Comparison of ENCODE assay signal across 11 mouse cellular contexts in genomic region chr3:84200559-84201420, GRCm38 (mm10). TPM values are rescaled to one million over a fixed set of nuclear protein-coding genes. Genes with fewer than 3 reads are reported as not detected.
DNase-seq lines count a peak whose midpoint lies in the region; ATAC-seq lines count a peak whose summit lies in the region.
"Had no signal": no experiment of that assay in that cellular context is flagged by ENCODE, and none has a peak within 500 bp of the region (broad histone marks: within the 10 kb centered on the region; RNA-seq: fewer than 3 reads in every experiment).

No protein-coding gene starts in this region.

- no peak overlapping the region for H3K9ac ChIP-seq in neural tube, embryonic 14.5 days (replicated peaks; ENCODE audit: low read depth, low read length)
- H3K9ac ChIP-seq: heart, embryonic 13.5 days; limb, embryonic 12.5 days had no signal

- intact Hi-C loops in left cerebral cortex, postnatal 4 days (cut with DNase I) = no loop called here
- intact Hi-C loops in gastrocnemius, postnatal 14 days (cut with DNase I; ENCODE audit: low total_unique reads) = no loop called here

- peaks cover 15% of the 10 kb centered on the region for H3K4me1 ChIP-seq in neural tube, embryonic 14.5 days (ENCODE audit: control insufficient read depth, insufficient read depth, low read length)
- H3K4me1 ChIP-seq: heart, embryonic 13.5 days had no signal

- 26% methylated on average over 13 of the region's 13 CpGs for WGBS in neural tube, embryonic 14.5 days

- H3K4me2 ChIP-seq in neural tube, embryonic 14.5 days (ENCODE audit: low read depth, low read length) = no peak overlapping the region; the same call in 1 of the 2 replicates
- H3K4me2 ChIP-seq: heart, embryonic 13.5 days; limb, embryonic 12.5 days had no signal

- no peak overlapping the region for H3K4me3 ChIP-seq in neural tube, embryonic 14.5 days (ENCODE audit: low read depth, low read length)
- H3K4me3 ChIP-seq: heart, embryonic 13.5 days; limb, embryonic 12.5 days had no signal

- peak overlapping the region; percentile 70 for H3K27ac ChIP-seq in neural tube, embryonic 14.5 days (ENCODE audit: low read depth, low read length)
- H3K27ac ChIP-seq: heart, embryonic 13.5 days; limb, embryonic 12.5 days had no signal

- ATAC-seq in neural tube, embryonic 14.5 days (ENCODE audit: low read depth) = peak; percentile 89

- peaks cover 18% of the 10 kb centered on the region; the same call in 1 of the 2 replicates for H3K36me3 ChIP-seq in neural tube, embryonic 14.5 days (ENCODE audit: control insufficient read depth, insufficient read depth, low read length)
- H3K36me3 ChIP-seq: heart, embryonic 13.5 days; limb, embryonic 12.5 days had no signal

- peak; percentile 96 for DNase-seq in left cerebral cortex, postnatal 4 days
- no peak for DNase-seq in left cerebral cortex, adult 8-10 months (ENCODE audit: low spot score in 2 of 2)
- peak; percentile 98 to 99 for DNase-seq in cerebellum, postnatal 10 days
- DNase-seq in gastrocnemius, postnatal 14 days = peak; percentile 65
- DNase-seq in urinary bladder, postnatal 25 days (ENCODE audit: low spot score) = no peak
- DNase-seq in spleen, adult 12 weeks (ENCODE audit: low spot score) = no peak
- DNase-seq in thymus, postnatal 25 days = no peak

- no peaks in the 10 kb centered on the region for H3K9me3 ChIP-seq in neural tube, embryonic 14.5 days (ENCODE audit: control insufficient read depth, low read length)
- H3K9me3 ChIP-seq: heart, embryonic 13.5 days; limb, embryonic 12.5 days had no signal

- no peaks in the 10 kb centered on the region for H3K27me3 ChIP-seq in neural tube, embryonic 14.5 days (ENCODE audit: control insufficient read depth, insufficient read depth, low read length)
- H3K27me3 ChIP-seq: heart, embryonic 13.5 days; limb, embryonic 12.5 days had no signal

RNA-seq across cellular contexts. Expression of gene Gm6525, which starts 26.9 kb away (rescaled TPM):
- not detected for total RNA-seq in left cerebral cortex, postnatal 4 days (2021)
- not detected for total RNA-seq in left cerebral cortex, adult 8-10 months (2022)
- not detected for total RNA-seq in gastrocnemius, postnatal 14 days (2021)
- 3.6 and 4.6 TPM in 2 replicates for polyA plus RNA-seq in neural tube, embryonic 14.5 days (2014; fragmentation: Nextera tagmentation; extraction: Ambion mirVana)
- total RNA-seq: common myeloid progenitor, adult 5-6 weeks had no signal

RNA-seq across cellular contexts. Expression of gene Mnd1, which starts 45.2 kb away (rescaled TPM):
- 1 to 10 TPM; 2.7 to 2.9 TPM for total RNA-seq in left cerebral cortex, postnatal 4 days (2021)
- 1 to 10 TPM in 3 of 4 experiments, under 1 TPM in 1; 0.66 to 2.3 (median 1.4) TPM for total RNA-seq in left cerebral cortex, adult 8-10 months (2022)
- total RNA-seq in gastrocnemius, postnatal 14 days (2021) = 1 to 10 TPM; 3.8 to 5.7 TPM
- polyA plus RNA-seq in neural tube, embryonic 14.5 days (2014; fragmentation: Nextera tagmentation; extraction: Ambion mirVana) = 0.95 and 1.2 TPM in 2 replicates

Comparison
In these comparisons a context has a peak if more than half of its experiments do, and no peak if none do; other contexts are left out.
1. DNase-seq: peak in left cerebral cortex, postnatal 4 days (single experiment), cerebellum, postnatal 10 days (2 of 2) and gastrocnemius, postnatal 14 days (single experiment); none in left cerebral cortex, adult 8-10 months (0 of 2), urinary bladder, postnatal 25 days (single experiment), spleen, adult 12 weeks (single experiment) and thymus, postnatal 25 days (single experiment).